Comparison of ENCODE assay signal across 18 mouse cellular contexts in the genomic region with DNA sequence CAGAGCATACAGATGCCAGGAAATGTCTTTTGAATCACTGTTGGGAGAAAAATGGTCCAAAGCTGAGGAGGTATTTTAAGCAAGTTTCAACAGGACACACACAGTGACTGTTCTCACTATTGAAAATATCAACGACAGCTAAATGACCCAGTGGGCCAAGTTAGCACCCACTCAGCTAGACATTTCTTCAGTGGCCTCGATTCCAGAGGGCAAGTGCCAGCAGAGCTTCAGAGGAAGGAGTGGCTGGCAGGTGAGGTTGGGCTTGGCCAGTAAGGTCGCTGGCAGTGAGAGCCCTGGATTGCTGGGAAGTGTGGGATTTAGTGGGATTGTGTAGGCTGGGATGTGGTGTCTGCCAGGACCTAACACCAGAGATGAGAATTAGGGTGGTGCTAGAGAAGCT.
"Had no signal": no experiment of that assay in that cellular context is flagged by ENCODE, and none has a peak within 500 bp of the region (broad histone marks: within the 10 kb centered on the region; RNA-seq: fewer than 3 reads in every experiment).

No protein-coding gene starts in this region.

- DNase-seq: lung, adult 18-20 months; lung, postnatal 10 days; lung, postnatal 4 days; retina, postnatal 1 day; right cerebral cortex, adult 18-20 months; right cerebral cortex, postnatal 14 days; thymus, adult 18-20 months; thymus, postnatal 14 days; thymus, postnatal 36 days had no signal

- H3K9ac ChIP-seq: liver, embryonic 14.5 days; lung, embryonic 14.5 days; midbrain, embryonic 13.5 days; midbrain, embryonic 15.5 days; neural tube, embryonic 13.5 days; neural tube, embryonic 15.5 days; stomach, embryonic 15.5 days had no signal

- H3K27ac ChIP-seq: liver, embryonic 14.5 days; midbrain, embryonic 13.5 days; midbrain, embryonic 15.5 days; neural tube, embryonic 13.5 days; neural tube, embryonic 15.5 days; stomach, embryonic 15.5 days had no signal

- H3K4me1 ChIP-seq: stomach, embryonic 15.5 days had no signal

- H3K36me3 ChIP-seq: midbrain, embryonic 13.5 days; midbrain, embryonic 15.5 days; neural tube, embryonic 13.5 days; neural tube, embryonic 15.5 days; stomach, embryonic 15.5 days had no signal

- ATAC-seq: midbrain, embryonic 13.5 days; midbrain, embryonic 15.5 days had no signal

- H3K4me3 ChIP-seq: midbrain, embryonic 13.5 days; midbrain, embryonic 15.5 days; myocyte; neural tube, embryonic 13.5 days; neural tube, embryonic 15.5 days; stomach, embryonic 15.5 days had no signal

- H3K9me3 ChIP-seq: midbrain, embryonic 13.5 days; midbrain, embryonic 15.5 days; neural tube, embryonic 13.5 days; neural tube, embryonic 15.5 days; stomach, embryonic 15.5 days had no signal

- H3K27me3 ChIP-seq: midbrain, embryonic 13.5 days; midbrain, embryonic 15.5 days; neural tube, embryonic 13.5 days; neural tube, embryonic 15.5 days; stomach, embryonic 15.5 days had no signal

- H3K4me2 ChIP-seq: lung, embryonic 14.5 days; midbrain, embryonic 11.5 days; midbrain, embryonic 13.5 days; midbrain, embryonic 15.5 days; neural tube, embryonic 13.5 days; neural tube, embryonic 15.5 days; stomach, embryonic 15.5 days had no signal
